Mouse (Mus musculus) large intestine, adult 2 months (tissue): ENCODE data around the gene Zfp956. TPM values are rescaled to one million over a fixed set of nuclear protein-coding genes. Genes with fewer than 3 reads are reported as not detected.
"Not testable (repeated sequence)": the region's sequence is repeated elsewhere in the genome, so short reads cannot be mapped to it uniquely, and the experiment has no call there.

Experiments
- DNase-seq: peaks from one replicate; pipeline ENCODE4 v3.0.0-alpha.2; 2012; ENCODE audit warnings: low read depth, low spot score
- WGBS: fragments of 180-500 bp; shearing (Covaris S2); methylation state at CpG from one replicate; pipeline ENCODE4 v1.1.7; 2018; 5-methylcytosine and 5-hydroxymethylcytosine counted together
- polyA plus RNA-seq: library from polyadenylated mRNA; depleted of rRNA; stranded (reverse); fragments of >200 nt; gene quantifications from 2 replicates; pipeline ENCODE4 v1.2.3, GENCODE M21; 2012; rRNA removed

Zfp956 gene
- polyA plus RNA-seq, 1 experiment = 8.2 TPM

DNA sequence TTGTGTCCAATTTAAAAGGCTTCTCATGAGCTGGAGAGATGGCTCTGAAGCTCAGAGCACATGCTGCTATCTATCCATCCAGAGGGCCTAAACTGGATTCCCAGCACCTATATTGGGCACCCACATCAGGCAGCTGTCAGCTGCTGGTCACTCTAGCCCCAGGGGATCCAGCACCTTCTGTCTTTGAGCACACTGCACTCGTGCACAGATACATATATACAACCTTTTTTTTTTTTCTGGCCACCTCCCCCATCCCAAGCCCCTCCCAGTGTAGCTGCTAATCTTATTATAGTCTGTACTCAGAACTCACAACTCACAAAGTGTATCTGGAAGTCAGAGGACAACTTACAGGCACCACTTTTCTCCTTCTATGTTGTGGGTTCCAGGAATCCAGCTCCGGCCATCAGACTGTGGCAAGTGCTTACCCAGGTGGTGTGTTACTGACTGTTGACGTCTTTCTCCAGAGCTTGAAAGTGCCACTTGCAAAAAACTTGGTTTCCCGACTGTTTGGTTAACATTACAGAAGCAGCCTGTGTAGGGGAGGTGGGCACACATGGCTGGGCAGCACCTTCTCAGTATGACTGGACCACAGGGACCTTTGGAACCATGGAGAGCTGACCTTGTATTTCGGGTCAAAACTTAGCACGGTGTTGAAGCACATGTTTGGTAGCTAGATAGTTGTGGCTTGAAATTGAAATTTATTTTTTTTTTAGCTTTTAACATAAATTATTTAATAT lies 7.7 kb downstream of the Zfp956 start:
- DNase-seq = no peak
- 89% methylated on average over 6 of the region's 6 CpGs for WGBS

DNA sequence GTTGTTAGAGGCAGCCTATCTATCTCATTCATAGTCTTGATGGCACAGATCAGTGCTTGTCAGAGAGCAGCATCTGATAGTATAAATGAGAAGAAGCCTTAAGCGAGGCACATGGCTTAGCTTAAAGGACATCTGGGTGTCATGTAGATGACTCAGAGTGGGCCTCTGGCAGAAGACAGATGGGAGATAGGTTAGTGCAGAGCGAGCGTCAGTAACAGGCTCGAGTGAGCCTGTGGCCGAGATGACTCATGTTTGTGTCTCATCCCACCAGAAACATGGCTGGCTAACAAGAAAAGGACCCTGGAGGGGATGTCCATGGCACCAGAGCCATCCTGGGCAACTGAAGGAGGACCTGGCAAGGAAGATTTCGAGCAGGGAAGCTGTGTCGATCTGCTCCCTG lies 9.9 kb downstream of the Zfp956 start:
- DNase-seq = no peak
- 85% methylated on average over 7 of the region's 7 CpGs for WGBS

DNA sequence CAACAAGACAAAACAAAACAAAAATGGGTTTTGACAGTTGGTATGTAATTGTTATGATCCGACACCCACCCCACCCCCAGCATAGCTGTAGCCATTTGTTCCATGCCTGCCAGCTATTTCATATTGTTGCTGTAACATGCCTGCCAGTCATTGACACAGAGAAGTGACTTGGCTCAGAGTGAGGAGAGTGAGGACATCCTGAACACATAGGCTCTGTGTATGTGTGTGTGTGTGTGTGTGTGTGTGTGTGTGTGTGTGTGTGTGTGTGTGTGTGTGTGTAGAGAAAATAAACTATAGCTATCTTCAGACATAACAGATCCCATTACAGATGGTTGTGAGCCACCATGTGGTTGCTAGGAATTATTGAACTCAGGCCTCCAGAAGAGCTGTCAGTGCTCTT lies 15.0 kb downstream of the Zfp956 start:
- not testable (repeated sequence) for DNase-seq
- 65% methylated on average over 1 of the region's 1 CpGs for WGBS

DNA sequence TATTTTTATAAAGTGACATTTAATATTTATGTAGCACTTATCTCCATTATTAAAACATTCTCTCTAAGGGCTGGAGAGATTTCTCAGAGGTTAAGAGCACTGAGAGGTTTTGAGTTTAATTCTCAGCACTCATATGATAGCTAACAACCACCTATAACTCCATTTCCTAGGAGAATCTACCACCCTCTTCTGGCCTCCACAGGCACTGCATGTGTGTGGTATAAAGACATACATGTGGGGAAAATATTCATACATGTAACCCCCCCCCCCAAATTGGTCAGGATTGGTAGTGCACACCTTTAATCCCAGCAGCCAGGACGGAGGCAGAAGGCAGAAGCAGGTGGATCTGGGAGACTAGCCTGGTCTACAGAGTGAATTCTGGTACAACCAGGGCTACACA lies 21.4 kb downstream of the Zfp956 start:
- DNase-seq = no peak
- 91% methylated on average over 1 of the region's 1 CpGs for WGBS

DNA sequence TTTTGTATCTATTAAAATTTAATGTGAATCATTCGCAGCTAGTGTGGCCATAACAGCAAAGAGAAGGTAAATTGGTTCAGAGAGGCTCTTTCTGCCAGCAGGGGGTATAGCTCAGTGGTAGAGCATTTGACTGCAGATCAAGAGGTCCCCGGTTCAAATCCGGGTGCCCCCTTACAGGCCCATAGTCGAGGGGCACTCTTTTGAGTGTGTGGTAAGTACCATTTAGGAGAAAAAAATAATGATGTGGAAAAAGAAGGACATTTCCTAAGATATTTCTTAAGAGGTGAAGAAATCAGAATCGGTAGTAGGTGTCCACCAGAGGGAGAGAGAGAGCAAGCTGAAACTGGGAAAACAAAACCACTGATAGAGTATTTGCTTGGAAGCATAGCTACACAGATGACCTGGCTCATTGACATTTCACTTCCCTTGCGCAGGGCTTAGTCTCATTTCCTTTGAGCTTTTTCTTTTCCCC lies 25.7 kb downstream of the Zfp956 start:
- peak; percentile 32 for DNase-seq
- 9% methylated on average over 6 of the region's 6 CpGs for WGBS

DNA sequence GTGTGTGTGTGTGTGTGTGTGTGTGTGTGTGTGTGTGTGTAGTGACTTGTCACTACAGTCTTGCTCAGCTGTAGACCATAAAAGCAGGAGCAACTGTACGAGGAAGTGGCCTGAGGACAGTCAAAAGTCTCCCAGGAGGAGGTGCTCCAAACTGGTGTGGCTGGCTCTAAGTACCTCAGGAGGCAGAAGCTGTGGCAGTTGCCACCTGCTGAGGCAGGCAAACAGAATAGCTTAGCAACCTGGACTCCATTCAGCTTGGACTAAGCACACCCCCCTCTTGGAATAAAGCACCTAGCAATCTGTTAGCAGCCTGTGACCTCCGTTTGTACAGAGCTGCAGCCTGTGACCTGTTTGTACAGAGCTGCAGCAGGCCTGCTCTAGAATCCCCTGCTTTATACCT lies 30.7 kb downstream of the Zfp956 start:
- no peak for DNase-seq
- 9% methylated on average over 2 of the region's 2 CpGs for WGBS

DNA sequence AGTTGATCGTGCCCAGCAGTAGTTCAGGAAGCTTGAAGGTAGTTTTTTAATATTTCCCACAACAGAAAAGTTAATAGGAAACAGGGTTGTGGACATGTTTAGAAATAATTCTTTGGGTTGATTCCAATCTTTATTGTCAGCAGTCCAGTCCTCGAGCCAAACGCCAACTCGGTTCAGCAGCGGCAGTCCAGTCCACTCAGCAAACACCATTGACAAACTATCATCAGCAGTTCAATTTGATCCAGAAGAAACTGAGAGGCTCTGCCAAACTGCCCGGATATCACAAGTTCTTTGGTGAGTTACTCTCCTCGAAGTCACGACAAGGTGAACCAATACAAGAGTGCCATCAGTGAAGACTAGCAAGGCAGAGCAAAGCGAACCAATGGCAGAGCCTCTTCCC lies 42.5 kb downstream of the Zfp956 start:
- no peak for DNase-seq
- WGBS = 86% methylated on average over 9 of the region's 9 CpGs

DNA sequence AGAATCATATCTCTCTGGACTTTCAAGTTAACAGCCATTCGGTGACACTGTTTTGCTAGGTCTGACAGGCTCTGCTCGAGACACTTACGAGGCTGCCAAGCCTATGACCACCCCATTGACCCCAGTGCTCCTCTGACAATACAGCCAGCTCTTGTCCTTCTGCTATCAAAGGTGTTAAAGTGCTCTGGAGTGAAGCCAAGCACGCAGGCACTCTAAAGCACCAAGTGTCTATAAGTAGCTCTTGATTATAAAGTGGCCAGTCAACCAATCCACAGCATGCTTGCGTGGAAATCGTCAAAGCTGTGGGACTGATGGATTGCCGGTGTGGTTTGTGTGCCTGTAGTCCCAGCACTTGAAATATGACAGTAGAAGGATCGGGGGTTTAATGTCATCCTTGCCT lies 57.5 kb downstream of the Zfp956 start:
- no peak for DNase-seq

More for the DNA sequence above, 57.5 kb downstream of the Zfp956 start:
- 44% methylated on average over 8 of the region's 8 CpGs for WGBS

Other genes starting within 250 kb of the Zfp956 start
- 58.9 and 65.6 TPM in 2 replicates for gene Pdia4, start 140.0 kb upstream of the Zfp956 start, polyA plus RNA-seq
- 0.22 and 0.30 TPM in 2 replicates for gene Zfp786, start 122.5 kb upstream of the Zfp956 start, polyA plus RNA-seq
- gene Zfp398, start 117.7 kb upstream of the Zfp956 start, polyA plus RNA-seq = 3.5 and 6.4 TPM in 2 replicates
- gene Zfp282, start 76.2 kb upstream of the Zfp956 start, polyA plus RNA-seq = 6.0 and 7.1 TPM in 2 replicates
- 7.3 and 8.3 TPM in 2 replicates for gene Zfp212, start 32.9 kb upstream of the Zfp956 start, polyA plus RNA-seq
- gene Zfp777, start 95.5 kb downstream of the Zfp956 start, polyA plus RNA-seq = 11.7 and 12.4 TPM in 2 replicates
- gene Zfp746, start 133.2 kb downstream of the Zfp956 start, polyA plus RNA-seq = 11.9 and 18.2 TPM in 2 replicates